In genomic region chr5:58025123-58025522, GRCm38 (mm10) we compare ENCODE assay signal across 20 mouse cellular contexts.
"Had no signal": no experiment of that assay in that cellular context is flagged by ENCODE, and none has a peak within 500 bp of the region (broad histone marks: within the 10 kb centered on the region; RNA-seq: fewer than 3 reads in every experiment).

No protein-coding gene starts in this region.

- H3K4me3 ChIP-seq: limb, embryonic 12.5 days; limb, embryonic 15.5 days; myocyte; neural tube, embryonic 15.5 days had no signal

- H3K9me3 ChIP-seq: limb, embryonic 12.5 days; limb, embryonic 15.5 days; neural tube, embryonic 15.5 days had no signal

- H3K27me3 ChIP-seq: limb, embryonic 12.5 days; limb, embryonic 15.5 days; neural tube, embryonic 15.5 days had no signal

- DNase-seq: kidney, adult 18-20 months; kidney, adult 9 months; kidney, postnatal 14 days; kidney, postnatal 4 days; liver, postnatal 0 days; lung, postnatal 4 days; right cerebral cortex, adult 18-20 months; right cerebral cortex, postnatal 14 days; thymus, adult 2 months; thymus, postnatal 14 days; thymus, postnatal 4 days had no signal

- H3K4me2 ChIP-seq: limb, embryonic 12.5 days; limb, embryonic 15.5 days; liver, embryonic 11.5 days; midbrain, embryonic 11.5 days had no signal

- H3K36me3 ChIP-seq: limb, embryonic 12.5 days; limb, embryonic 15.5 days; neural tube, embryonic 15.5 days had no signal

- H3K4me1 ChIP-seq: limb, embryonic 15.5 days had no signal

- ATAC-seq: intestine, embryonic 16.5 days; liver, postnatal 0 days had no signal

- H3K27ac ChIP-seq: limb, embryonic 12.5 days; limb, embryonic 15.5 days; liver, embryonic 14.5 days; neural tube, embryonic 15.5 days; stomach, postnatal 0 days had no signal

- H3K9ac ChIP-seq: limb, embryonic 12.5 days; limb, embryonic 15.5 days; liver, embryonic 14.5 days; liver, postnatal 0 days; neural tube, embryonic 15.5 days had no signal
